Mouse (Mus musculus): ENCODE data around the gene Ccr9.

GRCm38 (mm10) chr9:123631666-123632065 lies 46.6 kb upstream of the Ccr9 start:
- TF ChIP-seq CTCF (IDR thresholded peaks at IDR 0.05; ENCODE audit: borderline replicate concordance, insufficient read depth, low read depth, low read length) (no peak), POLR2A (IDR thresholded peaks at IDR 0.05; ENCODE audit: borderline replicate concordance, insufficient read depth, low read length) (no peak)

Data from cerebellum, adult 2 months (tissue).